Mouse (Mus musculus): ENCODE measurements around the gene Vmn1r9. TPM values are rescaled to one million over a fixed set of nuclear protein-coding genes. Genes with fewer than 3 reads are reported as not detected.
"Not testable (repeated sequence)": the region's sequence is repeated elsewhere in the genome, so short reads cannot be mapped to it uniquely, and the experiment has no call there.

The Vmn1r9 gene
- total RNA-seq (2014; rRNA removed) (not detected in 2 replicates), polyA plus RNA-seq (2012; rRNA removed) (not detected in 2 replicates)

GRCm38 (mm10) chr6:57066487-57066886 is at the start of gene Vmn1r9:
TSS of gene Vmn1r9 (plus strand) at chr6:57066787.
- no peak for DNase-seq (ENCODE audit: extremely low read depth, low read depth, low spot score)
- Histone ChIP-seq H3K4me3 (ENCODE audit: insufficient read depth, low read depth, low read length) (no peak within 1 kb of the TSS), H3K79me2 (ENCODE audit: control insufficient read depth, insufficient read depth, low read length) (no peaks in the 10 kb centered on the region), H3K36me3 (ENCODE audit: control insufficient read depth, insufficient read depth, low read length) (no peaks in the 10 kb centered on the region), H3K27me3 (ENCODE audit: control insufficient read depth, insufficient read depth, low read length) (no peaks in the 10 kb centered on the region), H3K4me1 (ENCODE audit: control insufficient read depth, insufficient read depth, low read length) (no peaks in the 10 kb centered on the region), H3K9ac (ENCODE audit: low read depth, low read length) (no peak within 1 kb of the TSS), H3K27ac (replicated peaks; ENCODE audit: insufficient read depth, low read depth, low read length) (no peak within 1 kb of the TSS)
- TF ChIP-seq POLR2A (IDR thresholded peaks at IDR 0.05; ENCODE audit: extremely low read depth, insufficient read depth, low read length): no peak
- no peak for TF ChIP-seq CTCF (IDR thresholded peaks at IDR 0.05; ENCODE audit: low read depth, low read length)
- WGBS: 80% methylated on average over 2 of the region's 2 CpGs

GRCm38 (mm10) chr6:57025224-57025623 is 41.4 kb upstream of the Vmn1r9 start, which contains the start of gene Vmn1r7:
TSS of gene Vmn1r7 (minus strand) at chr6:57025324.
- H3K36me3 ChIP-seq (ENCODE audit: control insufficient read depth, insufficient read depth, low read length); H3K4me3 ChIP-seq (ENCODE audit: insufficient read depth, low read depth, low read length); H3K4me1 ChIP-seq (ENCODE audit: control insufficient read depth, insufficient read depth, low read length); H3K9ac ChIP-seq (ENCODE audit: low read depth, low read length); H3K27ac ChIP-seq (replicated peaks; ENCODE audit: insufficient read depth, low read depth, low read length); DNase-seq (ENCODE audit: extremely low read depth, low read depth, low spot score); H3K27me3 ChIP-seq (ENCODE audit: control insufficient read depth, insufficient read depth, low read length); H3K79me2 ChIP-seq (ENCODE audit: control insufficient read depth, insufficient read depth, low read length): not testable (repeated sequence)
- 87% methylated on average over 2 of the region's 2 CpGs for WGBS

- H3K36me3 ChIP-seq (ENCODE audit: control insufficient read depth, insufficient read depth, low read length): no peaks in the 10 kb centered on the region
- H3K27ac ChIP-seq (replicated peaks; ENCODE audit: insufficient read depth, low read depth, low read length): no peak within 1 kb of the TSS
- no peak for DNase-seq (ENCODE audit: extremely low read depth, low read depth, low spot score)
- no peak within 1 kb of the TSS for H3K9ac ChIP-seq (ENCODE audit: low read depth, low read length)
- no peaks in the 10 kb centered on the region for H3K27me3 ChIP-seq (ENCODE audit: control insufficient read depth, insufficient read depth, low read length)
- no peaks in the 10 kb centered on the region for H3K4me1 ChIP-seq (ENCODE audit: control insufficient read depth, insufficient read depth, low read length)
- H3K79me2 ChIP-seq (ENCODE audit: control insufficient read depth, insufficient read depth, low read length): no peaks in the 10 kb centered on the region
- no peak within 1 kb of the TSS for H3K4me3 ChIP-seq (ENCODE audit: insufficient read depth, low read depth, low read length)
- TF ChIP-seq CTCF (IDR thresholded peaks at IDR 0.05; ENCODE audit: low read depth, low read length): no peak
- no peak for TF ChIP-seq POLR2A (IDR thresholded peaks at IDR 0.05; ENCODE audit: extremely low read depth, insufficient read depth, low read length)
Measured at GRCm38 (mm10) chr6:57031984-57032383, 34.6 kb upstream of the Vmn1r9 start, which contains the start of gene Vmn1r8. TSS of gene Vmn1r8 (plus strand) at chr6:57032284.

- no peak overlapping the region for H3K4me3 ChIP-seq (ENCODE audit: insufficient read depth, low read depth, low read length)
- DNase-seq (ENCODE audit: extremely low read depth, low read depth, low spot score): peak; percentile 3
- no peaks in the 10 kb centered on the region for H3K4me1 ChIP-seq (ENCODE audit: control insufficient read depth, insufficient read depth, low read length)
- H3K27ac ChIP-seq (replicated peaks; ENCODE audit: insufficient read depth, low read depth, low read length): no peak overlapping the region
- no peaks in the 10 kb centered on the region for H3K79me2 ChIP-seq (ENCODE audit: control insufficient read depth, insufficient read depth, low read length)
- no peaks in the 10 kb centered on the region for H3K27me3 ChIP-seq (ENCODE audit: control insufficient read depth, insufficient read depth, low read length)
- no peaks in the 10 kb centered on the region for H3K36me3 ChIP-seq (ENCODE audit: control insufficient read depth, insufficient read depth, low read length)
- H3K9ac ChIP-seq (ENCODE audit: low read depth, low read length): no peak overlapping the region
- WGBS: 68% methylated on average over 2 of the region's 2 CpGs
- TF ChIP-seq POLR2A (IDR thresholded peaks at IDR 0.05; ENCODE audit: extremely low read depth, insufficient read depth, low read length): no peak
- no peak for TF ChIP-seq CTCF (IDR thresholded peaks at IDR 0.05; ENCODE audit: low read depth, low read length)
Measured at GRCm38 (mm10) chr6:57034674-57035073, 31.9 kb upstream of the Vmn1r9 start.

GRCm38 (mm10) chr6:57063730-57064129 is 2.9 kb upstream of the Vmn1r9 start:
- Histone ChIP-seq H3K4me1 (ENCODE audit: control insufficient read depth, insufficient read depth, low read length) (no peaks in the 10 kb centered on the region), H3K27me3 (ENCODE audit: control insufficient read depth, insufficient read depth, low read length) (no peaks in the 10 kb centered on the region), H3K27ac (replicated peaks; ENCODE audit: insufficient read depth, low read depth, low read length) (no peak overlapping the region), H3K4me3 (ENCODE audit: insufficient read depth, low read depth, low read length) (no peak overlapping the region), H3K9ac (ENCODE audit: low read depth, low read length) (no peak overlapping the region), H3K79me2 (ENCODE audit: control insufficient read depth, insufficient read depth, low read length) (no peaks in the 10 kb centered on the region), H3K36me3 (ENCODE audit: control insufficient read depth, insufficient read depth, low read length) (no peaks in the 10 kb centered on the region)
- no peak for DNase-seq (ENCODE audit: extremely low read depth, low read depth, low spot score)
- TF ChIP-seq CTCF (IDR thresholded peaks at IDR 0.05; ENCODE audit: low read depth, low read length): no peak
- TF ChIP-seq POLR2A (IDR thresholded peaks at IDR 0.05; ENCODE audit: extremely low read depth, insufficient read depth, low read length): no peak

- WGBS: 37% methylated on average over 1 of the region's 1 CpGs
- DNase-seq (ENCODE audit: extremely low read depth, low read depth, low spot score): peak; percentile 10
- no peaks in the 10 kb centered on the region for H3K79me2 ChIP-seq (ENCODE audit: control insufficient read depth, insufficient read depth, low read length)
Measured at GRCm38 (mm10) chr6:57106358-57106757, 39.8 kb downstream of the Vmn1r9 start.

More at GRCm38 (mm10) chr6:57106358-57106757, 39.8 kb downstream of the Vmn1r9 start:
- H3K4me1 ChIP-seq (ENCODE audit: control insufficient read depth, insufficient read depth, low read length): no peaks in the 10 kb centered on the region
- TF ChIP-seq POLR2A (IDR thresholded peaks at IDR 0.05; ENCODE audit: extremely low read depth, insufficient read depth, low read length) (no peak), CTCF (IDR thresholded peaks at IDR 0.05; ENCODE audit: low read depth, low read length) (no peak)
- H3K36me3 ChIP-seq (ENCODE audit: control insufficient read depth, insufficient read depth, low read length): no peaks in the 10 kb centered on the region
- no peak overlapping the region for H3K9ac ChIP-seq (ENCODE audit: low read depth, low read length)
- no peak overlapping the region for H3K4me3 ChIP-seq (ENCODE audit: insufficient read depth, low read depth, low read length)
- H3K27me3 ChIP-seq (ENCODE audit: control insufficient read depth, insufficient read depth, low read length): no peaks in the 10 kb centered on the region
- H3K27ac ChIP-seq (replicated peaks; ENCODE audit: insufficient read depth, low read depth, low read length): no peak overlapping the region
